Mouse (Mus musculus) embryonic facial prominence, embryonic 15.5 days (tissue): ENCODE results near the gene Zfp446. TPM values are rescaled to one million over a fixed set of nuclear protein-coding genes. Genes with fewer than 3 reads are reported as not detected.

Source experiments
- ATAC-seq: fragments of 200-750 bp; cut with Nextera tagmentation; 2 replicates; pipeline ENCODE4 v1.8.0; 2017; ENCODE audit warnings: low read depth, moderate TSS enrichment; ENCODE audit not compliant: insufficient number of reproducible peaks, low FRiP score, low TSS enrichment
- H3K27ac ChIP-seq: fragments of 300-500 bp; sonication (generic); replicated peaks from 2 replicates; pipeline ENCODE4 v1.5.1; 2015; ENCODE audit warnings: mild to moderate bottlenecking, inconsistent platforms
- H3K27me3 ChIP-seq: fragments of 300-500 bp; sonication (generic); 2 replicates; pipeline ENCODE4 v1.6.1; 2015; ENCODE audit warnings: inconsistent platforms
- H3K36me3 ChIP-seq: fragments of 300-500 bp; sonication (generic); 2 replicates; pipeline ENCODE4 v1.6.1; 2015; ENCODE audit warnings: mild to moderate bottlenecking, inconsistent platforms
- H3K4me1 ChIP-seq: fragments of 300-500 bp; sonication (generic); 2 replicates; pipeline ENCODE4 v1.6.1; 2015; ENCODE audit warnings: inconsistent platforms
- H3K4me2 ChIP-seq: fragments of 300-500 bp; sonication (generic); replicated peaks from 2 replicates; pipeline ENCODE4 v1.6.1; 2015; ENCODE audit warnings: mild to moderate bottlenecking, inconsistent platforms
- H3K4me3 ChIP-seq: fragments of 300-500 bp; sonication (generic); replicated peaks from 2 replicates; pipeline ENCODE4 v1.5.1; 2015; ENCODE audit warnings: mild to moderate bottlenecking, inconsistent platforms
- H3K9ac ChIP-seq: fragments of 300-500 bp; sonication (generic); 2 replicates; pipeline ENCODE4 v1.6.1; 2015; ENCODE audit warnings: inconsistent platforms
- H3K9me3 ChIP-seq: fragments of 300-500 bp; sonication (generic); replicated peaks from 2 replicates; pipeline ENCODE4 v1.6.1; 2016; ENCODE audit warnings: inconsistent platforms
- WGBS: fragments of 180-500 bp; shearing (Covaris S2); methylation state at CpG from one replicate; pipeline ENCODE4 v1.1.7; 2015; 5-methylcytosine and 5-hydroxymethylcytosine counted together
- polyA plus RNA-seq: library from polyadenylated mRNA; unstranded; fragments of >200 nt; fragmentation: Nextera tagmentation; extraction: Ambion mirVana; gene quantifications from 2 replicates; pipeline ENCODE4 v1.2.1, GENCODE M21; 2015

The Zfp446 gene
- polyA plus RNA-seq, 1 experiment from 2014 or later: 10.7 TPM

DNA sequence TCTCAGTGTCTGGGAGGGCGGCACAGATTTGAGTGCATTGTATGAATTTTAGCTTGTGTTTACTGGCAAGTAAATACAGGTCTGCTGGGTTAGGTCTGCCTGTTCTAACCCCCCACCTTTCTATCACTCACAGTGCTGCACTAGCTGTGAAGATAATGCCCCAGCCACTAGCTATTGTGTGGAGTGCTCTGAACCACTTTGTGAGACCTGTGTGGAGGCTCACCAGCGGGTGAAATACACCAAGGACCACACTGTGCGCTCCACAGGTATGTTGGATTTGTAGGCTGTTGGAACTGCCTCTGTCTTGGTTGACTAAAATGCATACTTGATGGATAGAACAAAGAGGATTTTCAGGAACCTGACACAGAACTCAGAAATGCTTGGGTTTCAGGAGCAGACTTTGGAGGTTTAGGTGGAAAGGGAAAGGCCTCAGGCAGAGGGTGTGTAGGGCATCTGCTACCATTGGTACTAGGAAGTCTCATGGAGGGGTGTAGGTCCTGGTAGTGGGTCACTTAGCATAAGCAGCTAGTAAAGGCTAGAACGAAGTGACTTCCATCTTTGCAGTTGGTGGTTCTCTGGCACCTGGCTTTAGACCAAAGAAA, 48.0 kb downstream of the Zfp446 start:
- H3K27ac ChIP-seq: peak overlapping the region; percentile 100; the same call in 1 of the 2 replicates
- peak overlapping the region; percentile 97 for H3K9ac ChIP-seq
- H3K36me3 ChIP-seq: peaks cover 54% of the 10 kb centered on the region
- no peaks in the 10 kb centered on the region for H3K9me3 ChIP-seq
- WGBS: 26% methylated on average over 4 of the region's 4 CpGs
- H3K4me3 ChIP-seq: peak overlapping the region; percentile 91
- H3K27me3 ChIP-seq: no peaks in the 10 kb centered on the region
- H3K4me1 ChIP-seq: peaks cover 26% of the 10 kb centered on the region
- ATAC-seq: no peak
- peak overlapping the region; percentile 85 for H3K4me2 ChIP-seq

DNA sequence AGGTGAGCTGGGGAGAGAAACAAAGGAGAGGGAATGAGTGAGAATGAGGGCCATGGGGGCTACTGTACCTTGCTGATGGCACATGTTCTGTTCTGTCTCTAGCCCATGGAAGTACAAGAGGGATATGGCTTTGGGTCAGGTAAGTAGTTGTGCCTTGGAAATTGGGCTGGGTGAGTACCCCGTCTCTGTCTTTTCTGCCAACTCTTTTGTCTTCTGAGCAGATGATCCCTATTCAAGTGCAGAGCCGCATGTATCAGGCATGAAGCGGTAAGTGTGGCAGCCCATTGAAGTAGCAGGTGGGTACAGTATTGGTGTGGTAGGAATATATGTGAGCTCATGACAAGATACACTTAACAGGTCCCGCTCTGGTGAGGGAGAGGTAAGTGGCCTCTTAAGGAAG, 51.3 kb downstream of the Zfp446 start:
- WGBS: 94% methylated on average over 4 of the region's 4 CpGs
- Histone ChIP-seq H3K4me3 (no peak overlapping the region), H3K27ac (0 out of 2 replicates have a peak overlapping the region, but pooled peaks have one; percentile 11), H3K4me2 (no peak overlapping the region), H3K27me3 (no peaks in the 10 kb centered on the region), H3K9me3 (no peaks in the 10 kb centered on the region), H3K9ac (no peak overlapping the region), H3K36me3 (peaks cover 84% of the 10 kb centered on the region), H3K4me1 (peaks cover 36% of the 10 kb centered on the region)
- no peak for ATAC-seq

DNA sequence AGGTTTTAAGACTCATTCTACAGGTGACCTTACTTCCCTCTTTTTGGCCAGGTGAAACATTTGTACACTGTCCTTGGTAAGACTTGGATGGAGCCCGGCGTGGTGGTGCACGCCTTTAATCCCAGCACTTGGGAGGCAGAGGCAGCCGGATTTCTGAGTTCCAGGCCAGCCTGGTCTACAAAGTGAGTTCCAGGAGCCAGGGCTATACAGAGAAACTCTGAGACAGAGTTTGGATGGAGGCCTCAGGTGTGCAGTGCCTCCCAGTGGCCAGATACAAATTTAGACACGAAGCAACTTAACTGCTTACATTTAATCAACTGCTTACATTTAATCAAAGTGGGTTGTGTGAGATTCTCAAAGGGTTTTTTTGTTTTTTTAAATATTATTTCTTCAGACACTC, 53.4 kb downstream of the Zfp446 start:
- no peak for ATAC-seq
- H3K9ac ChIP-seq: no peak overlapping the region
- no peak overlapping the region for H3K27ac ChIP-seq
- H3K27me3 ChIP-seq: no peaks in the 10 kb centered on the region
- H3K4me1 ChIP-seq: peaks cover 44% of the 10 kb centered on the region
- H3K36me3 ChIP-seq: peaks cover 89% of the 10 kb centered on the region
- WGBS: 74% methylated on average over 5 of the region's 5 CpGs
- H3K9me3 ChIP-seq: no peaks in the 10 kb centered on the region
- no peak overlapping the region for H3K4me3 ChIP-seq
- H3K4me2 ChIP-seq: no peak overlapping the region

DNA sequence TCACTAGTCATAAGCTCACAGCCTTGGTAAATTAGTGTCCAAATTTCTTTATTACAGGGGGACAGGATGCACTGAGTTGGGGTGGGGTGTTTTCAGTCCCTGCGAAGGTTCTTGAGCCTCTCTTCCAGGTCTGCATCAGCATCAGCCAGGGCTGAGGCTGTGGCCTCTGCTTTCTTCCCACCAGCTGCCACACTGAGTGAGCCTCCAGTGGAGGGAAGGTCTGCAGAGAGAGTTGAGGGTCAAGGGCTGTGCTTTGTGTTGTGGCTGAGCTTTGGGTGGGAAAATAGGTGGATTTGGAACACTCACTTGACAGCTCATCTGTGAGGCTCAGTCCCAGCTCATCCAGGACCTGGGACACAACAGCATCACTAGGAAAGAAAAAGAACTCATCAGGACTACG, 54.3 kb downstream of the Zfp446 start:
- no peaks in the 10 kb centered on the region for H3K9me3 ChIP-seq
- ATAC-seq: no peak
- H3K9ac ChIP-seq: no peak overlapping the region
- H3K36me3 ChIP-seq: peaks cover 84% of the 10 kb centered on the region
- WGBS: 69% methylated on average over 2 of the region's 2 CpGs
- no peak overlapping the region for H3K4me3 ChIP-seq
- no peak overlapping the region for H3K27ac ChIP-seq
- H3K27me3 ChIP-seq: no peaks in the 10 kb centered on the region
- H3K4me2 ChIP-seq: no peak overlapping the region
- H3K4me1 ChIP-seq: peaks cover 44% of the 10 kb centered on the region

DNA sequence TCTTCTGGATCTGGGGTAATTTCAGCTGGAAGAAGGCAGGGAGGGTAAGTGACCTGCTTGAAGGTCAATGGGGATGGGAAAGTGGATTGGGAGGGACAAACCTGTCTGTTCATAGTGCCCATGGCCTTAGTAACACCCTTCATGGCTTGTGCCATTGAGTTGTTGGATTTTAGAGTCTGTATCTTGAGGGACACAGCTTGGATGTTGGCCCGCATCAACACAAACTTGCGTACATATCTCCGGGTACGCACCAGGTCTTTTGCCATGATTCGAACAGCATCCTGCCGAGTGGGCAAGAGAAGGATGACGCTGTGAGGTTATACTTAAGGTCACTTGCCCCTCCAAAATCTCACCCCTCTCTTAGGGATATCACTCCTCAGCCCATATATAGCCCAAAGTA, 54.9 kb downstream of the Zfp446 start:
- no peak overlapping the region for H3K4me2 ChIP-seq
- WGBS: 89% methylated on average over 7 of the region's 7 CpGs
- H3K4me3 ChIP-seq: no peak overlapping the region
- no peak overlapping the region for H3K27ac ChIP-seq
- H3K27me3 ChIP-seq: no peaks in the 10 kb centered on the region
- peaks cover 79% of the 10 kb centered on the region for H3K36me3 ChIP-seq
- no peak for ATAC-seq
- H3K9ac ChIP-seq: no peak overlapping the region
- H3K9me3 ChIP-seq: no peaks in the 10 kb centered on the region
- H3K4me1 ChIP-seq: peaks cover 41% of the 10 kb centered on the region

DNA sequence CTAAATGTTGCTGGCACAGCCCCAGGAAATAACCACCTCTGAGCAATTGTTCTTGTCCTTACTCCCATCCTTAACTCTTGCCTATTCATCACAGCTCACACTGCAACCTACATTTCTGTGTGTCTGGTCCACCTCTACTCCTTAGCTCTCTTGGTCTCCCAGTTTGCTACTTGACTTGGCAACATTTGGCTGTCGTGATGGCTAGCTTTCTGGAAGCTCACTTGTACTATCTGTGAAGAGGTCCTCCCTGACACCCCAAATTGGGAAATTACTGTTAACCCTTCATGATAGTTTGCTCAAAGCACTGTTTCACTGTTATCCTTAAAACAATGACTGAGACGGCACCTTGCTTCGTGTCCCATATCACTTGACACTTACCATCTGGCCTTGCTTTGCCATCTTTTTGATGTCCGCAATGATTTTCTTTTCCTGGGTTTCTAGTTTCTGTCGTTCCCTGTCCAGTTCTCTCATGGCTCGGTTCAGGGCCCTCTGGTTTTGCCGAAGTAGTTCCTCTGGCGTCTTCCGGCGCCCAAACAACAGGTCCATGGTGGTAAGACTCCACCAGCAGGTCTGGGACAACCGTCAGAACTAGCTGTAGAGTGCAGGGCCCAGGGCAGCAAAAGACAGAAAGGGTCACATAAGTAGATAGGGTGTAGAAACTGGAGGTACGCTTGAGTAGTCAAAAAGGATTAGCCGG, 56.0 kb downstream of the Zfp446 start:
- peaks cover 42% of the 10 kb centered on the region for H3K4me1 ChIP-seq
- peak overlapping the region; percentile 95 for H3K27ac ChIP-seq
- H3K9ac ChIP-seq: peak overlapping the region; percentile 67
- peak overlapping the region; percentile 65 for H3K4me3 ChIP-seq
- H3K27me3 ChIP-seq: no peaks in the 10 kb centered on the region
- H3K36me3 ChIP-seq: peaks cover 68% of the 10 kb centered on the region
- no peaks in the 10 kb centered on the region for H3K9me3 ChIP-seq
- 42% methylated on average over 13 of the region's 13 CpGs for WGBS
- ATAC-seq: no peak
- H3K4me2 ChIP-seq: peak overlapping the region; percentile 84

DNA sequence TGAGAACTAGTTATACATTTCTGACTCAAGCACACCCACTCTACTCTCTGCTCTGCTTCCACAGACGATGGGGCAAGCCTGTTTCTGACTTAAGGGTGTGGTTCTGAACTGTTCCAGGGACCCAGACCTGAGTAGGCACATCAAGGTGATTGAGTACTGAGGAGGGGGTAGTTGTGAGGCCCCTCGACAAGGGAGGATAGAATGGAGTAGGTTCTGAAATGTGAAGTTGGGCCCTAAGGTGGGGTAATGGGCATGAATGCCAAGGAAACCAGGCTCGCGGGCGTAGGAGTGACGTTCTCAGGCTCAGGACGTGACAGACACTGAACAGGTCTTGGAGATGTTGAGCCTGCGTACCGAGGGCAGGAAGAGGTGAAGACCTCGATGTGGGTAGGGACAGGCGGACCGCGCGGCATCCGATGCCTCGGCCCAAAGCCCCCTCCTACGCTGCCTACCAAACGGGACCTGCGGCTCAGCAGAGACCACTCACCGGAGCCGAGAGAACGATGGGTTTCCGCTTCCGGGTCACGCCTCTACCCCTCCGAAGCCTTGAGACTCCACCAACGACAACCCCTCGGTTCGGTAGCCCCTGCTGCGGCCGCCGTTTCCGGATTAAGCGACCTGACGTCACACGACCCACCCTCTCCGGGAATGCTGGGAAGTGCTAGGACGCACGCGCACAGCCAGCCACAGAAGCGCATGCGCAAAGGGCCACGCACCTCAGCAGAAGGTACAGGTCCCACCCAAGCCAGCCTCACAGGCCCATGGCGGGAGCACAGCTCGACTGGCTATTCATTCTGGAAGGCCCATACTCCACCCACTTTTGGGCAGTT, 56.7 kb downstream of the Zfp446 start, which contains the start of gene Chmp2a:
Chmp2a (minus strand) TSS at position 660 of the 830 bp plus-strand sequence.
- H3K9ac ChIP-seq: peak within 1 kb of the TSS; percentile 67
- ATAC-seq: peak; percentile 80
- H3K27me3 ChIP-seq: no peaks in the 10 kb centered on the region
- peak within 1 kb of the TSS; percentile 95 for H3K27ac ChIP-seq
- H3K4me1 ChIP-seq: peaks cover 49% of the 10 kb centered on the region
- peak within 1 kb of the TSS; percentile 65 for H3K4me3 ChIP-seq
- peaks cover 61% of the 10 kb centered on the region for H3K36me3 ChIP-seq
- no peaks in the 10 kb centered on the region for H3K9me3 ChIP-seq
- H3K4me2 ChIP-seq: peak within 1 kb of the TSS; percentile 84
- WGBS: under 1% methylated on average over 45 of the region's 45 CpGs

Other genes starting within 250 kb of the Zfp446 start
- not detected in 2 replicates for gene Vmn2r56, start 242.8 kb upstream of the Zfp446 start, polyA plus RNA-seq
- 8.8 and 10.4 TPM in 2 replicates for gene Zscan18, start 174.2 kb upstream of the Zfp446 start, polyA plus RNA-seq
- 14.7 and 15.5 TPM in 2 replicates for gene Zfp329, start 159.0 kb upstream of the Zfp446 start, polyA plus RNA-seq
- 36.6 and 39.7 TPM in 2 replicates for gene Zfp110, start 143.1 kb upstream of the Zfp446 start, polyA plus RNA-seq
- gene Zfp128, start 96.7 kb upstream of the Zfp446 start, polyA plus RNA-seq: 5.0 and 5.1 TPM in 2 replicates
- 17.5 and 17.7 TPM in 2 replicates for gene Zscan22, start 80.0 kb upstream of the Zfp446 start, polyA plus RNA-seq
- 1,070 and 1,140 TPM in 2 replicates for gene Rps5, start 55.6 kb upstream of the Zfp446 start, polyA plus RNA-seq
- gene Rnf225, start 50.4 kb upstream of the Zfp446 start, polyA plus RNA-seq: 2.6 and 2.8 TPM in 2 replicates
- 12.9 and 14.0 TPM in 2 replicates for gene Zfp324, start 12.0 kb upstream of the Zfp446 start, polyA plus RNA-seq
- 0.20 TPM in 1 of 2 replicates, not detected in the other for gene Slc27a5, start 20.3 kb downstream of the Zfp446 start, polyA plus RNA-seq
- 279 and 290 TPM in 2 replicates for gene Trim28, start 21.3 kb downstream of the Zfp446 start, polyA plus RNA-seq
- 26.0 and 29.4 TPM in 2 replicates for gene Zbtb45, start 32.2 kb downstream of the Zfp446 start, polyA plus RNA-seq
- 179 and 184 TPM in 2 replicates for gene Chmp2a, start 57.0 kb downstream of the Zfp446 start, polyA plus RNA-seq
- 126 and 127 TPM in 2 replicates for gene Ube2m, start 60.4 kb downstream of the Zfp446 start, polyA plus RNA-seq
- 4.4 and 4.6 TPM in 2 replicates for gene Mzf1, start 76.9 kb downstream of the Zfp446 start, polyA plus RNA-seq
- not detected in 2 replicates for gene Vmn1r85, start 117.3 kb downstream of the Zfp446 start, polyA plus RNA-seq
- not detected in 2 replicates for gene Vmn1r86, start 142.1 kb downstream of the Zfp446 start, polyA plus RNA-seq
- gene Vmn1r87, start 162.3 kb downstream of the Zfp446 start, polyA plus RNA-seq: 0.04 TPM in 1 of 2 replicates, not detected in the other
- 0.03 TPM in 1 of 2 replicates, not detected in the other for gene Vmn1r88, start 181.7 kb downstream of the Zfp446 start, polyA plus RNA-seq
- gene Vmn1r89, start 235.2 kb downstream of the Zfp446 start, polyA plus RNA-seq: not detected in 2 replicates